Mouse (Mus musculus) midbrain, embryonic 15.5 days (tissue): Measurements from ENCODE around the gene Stk19. TPM values are rescaled to one million over a fixed set of nuclear protein-coding genes. Genes with fewer than 3 reads are reported as not detected.

ENCODE experiments used
- microRNA-seq: library from miRNA; unstranded; fragments of <30 nt; microRNA quantifications from one replicate; pipeline ENCODE4, GENCODE M21; 2016
- polyA plus RNA-seq: library from polyadenylated mRNA; unstranded; fragments of >200 nt; fragmentation: Nextera tagmentation; extraction: Ambion mirVana; gene quantifications from 2 replicates; pipeline ENCODE4 v1.2.1, GENCODE M21; 2015

The Stk19 gene
- polyA plus RNA-seq, 1 experiment from 2014 or later: 41.2 TPM

Small RNAs within 50 kb of the gene (microRNA-seq; reads per million reads assigned to microRNA genes)
- gene Mir6970: 0.55 reads per million
- 4.2 reads per million, percentile 21 among the genes with 10 or more reads in this experiment for gene Mir6971
- gene Mir6972: not detected

Other genes with a start within 250 kb of the Stk19 start
- gene Gpsm3, start 247.1 kb downstream of the Stk19 start, polyA plus RNA-seq: 3.8 and 5.1 TPM in 2 replicates
- 10.2 and 10.7 TPM in 2 replicates for gene Pbx2, start 245.7 kb downstream of the Stk19 start, polyA plus RNA-seq
- 1.7 and 1.8 TPM in 2 replicates for gene Ager, start 239.1 kb downstream of the Stk19 start, polyA plus RNA-seq
- gene Rnf5, start 233.3 kb downstream of the Stk19 start, polyA plus RNA-seq: 306 and 313 TPM in 2 replicates
- gene Agpat1, start 232.7 kb downstream of the Stk19 start, polyA plus RNA-seq: 128 and 130 TPM in 2 replicates
- 9.2 and 10.3 TPM in 2 replicates for gene Egfl8, start 221.0 kb downstream of the Stk19 start, polyA plus RNA-seq
- gene Ppt2, start 208.4 kb downstream of the Stk19 start, polyA plus RNA-seq: 20.0 and 20.9 TPM in 2 replicates
- gene Prrt1, start 207.4 kb downstream of the Stk19 start, polyA plus RNA-seq: 10.7 and 10.8 TPM in 2 replicates
- 14.6 and 16.0 TPM in 2 replicates for gene Fkbpl, start 192.2 kb downstream of the Stk19 start, polyA plus RNA-seq
- 123 and 125 TPM in 2 replicates for gene Atf6b, start 189.8 kb downstream of the Stk19 start, polyA plus RNA-seq
- 0.18 and 0.24 TPM in 2 replicates for gene Tnxb, start 166.4 kb downstream of the Stk19 start, polyA plus RNA-seq
- 0.22 TPM in 2 replicates for gene C4b, start 93.1 kb downstream of the Stk19 start, polyA plus RNA-seq
- gene Cyp21a1, start 32.4 kb downstream of the Stk19 start, polyA plus RNA-seq: not detected in 2 replicates
- gene Dxo, start 74 bp upstream of the Stk19 start, polyA plus RNA-seq: 75.0 and 79.1 TPM in 2 replicates
- gene Skiv2l, start 13.3 kb upstream of the Stk19 start, polyA plus RNA-seq: 67.4 and 73.8 TPM in 2 replicates
- gene Nelfe, start 13.4 kb upstream of the Stk19 start, polyA plus RNA-seq: 76.3 and 82.3 TPM in 2 replicates
- 2.6 and 3.3 TPM in 2 replicates for gene Cfb, start 25.6 kb upstream of the Stk19 start, polyA plus RNA-seq
- 17.4 and 17.5 TPM in 2 replicates for gene Zbtb12, start 42.5 kb upstream of the Stk19 start, polyA plus RNA-seq
- 0.18 TPM in 1 of 2 replicates, not detected in the other for gene Gm20547, start 45.1 kb upstream of the Stk19 start, polyA plus RNA-seq
- gene C2, start 61.3 kb upstream of the Stk19 start, polyA plus RNA-seq: 2.1 and 3.1 TPM in 2 replicates
- gene Ehmt2, start 61.5 kb upstream of the Stk19 start, polyA plus RNA-seq: 113 and 119 TPM in 2 replicates
- gene Slc44a4, start 77.5 kb upstream of the Stk19 start, polyA plus RNA-seq: not detected in 2 replicates
- gene Neu1, start 94.3 kb upstream of the Stk19 start, polyA plus RNA-seq: 36.1 and 41.1 TPM in 2 replicates
- gene Hspa1b, start 122.3 kb upstream of the Stk19 start, polyA plus RNA-seq: 0.24 and 0.31 TPM in 2 replicates
- gene Gm20481, start 133.0 kb upstream of the Stk19 start, polyA plus RNA-seq: not detected in 2 replicates
- gene Hspa1a, start 135.2 kb upstream of the Stk19 start, polyA plus RNA-seq: 12.7 and 13.3 TPM in 2 replicates
- gene Hspa1l, start 135.8 kb upstream of the Stk19 start, polyA plus RNA-seq: 1.2 and 1.5 TPM in 2 replicates
- 103 and 111 TPM in 2 replicates for gene Lsm2, start 144.9 kb upstream of the Stk19 start, polyA plus RNA-seq
- 63.1 and 70.2 TPM in 2 replicates for gene Vars, start 164.0 kb upstream of the Stk19 start, polyA plus RNA-seq
- 0.06 and 0.15 TPM in 2 replicates for gene Vwa7, start 179.6 kb upstream of the Stk19 start, polyA plus RNA-seq
- gene Sapcd1, start 191.1 kb upstream of the Stk19 start, polyA plus RNA-seq: 2.5 and 2.7 TPM in 2 replicates
- gene Msh5, start 209.8 kb upstream of the Stk19 start, polyA plus RNA-seq: 1.6 and 3.3 TPM in 2 replicates
- 62.4 and 72.1 TPM in 2 replicates for gene Clic1, start 213.0 kb upstream of the Stk19 start, polyA plus RNA-seq
- gene Ddah2, start 222.1 kb upstream of the Stk19 start, polyA plus RNA-seq: 337 and 380 TPM in 2 replicates
- gene Ly6g6c, start 228.4 kb upstream of the Stk19 start, polyA plus RNA-seq: 0.31 TPM in 1 of 2 replicates, not detected in the other
- gene Mpig6b, start 229.2 kb upstream of the Stk19 start, polyA plus RNA-seq: 0.21 and 0.43 TPM in 2 replicates
- 0.21 and 0.32 TPM in 2 replicates for gene Ly6g6e, start 240.0 kb upstream of the Stk19 start, polyA plus RNA-seq
- 1.9 and 2.5 TPM in 2 replicates for gene Ly6g6d, start 241.1 kb upstream of the Stk19 start, polyA plus RNA-seq
- gene Ly6g6f, start 248.7 kb upstream of the Stk19 start, polyA plus RNA-seq: not detected in 2 replicates